Mouse (Mus musculus) midbrain, embryonic 12.5 days (tissue): ENCODE data around the gene E2f1. TPM values are rescaled to one million over a fixed set of nuclear protein-coding genes. Genes with fewer than 3 reads are reported as not detected.

ENCODE experiments used
- ATAC-seq: fragments of 200-750 bp; cut with Nextera tagmentation; 2 replicates; pipeline ENCODE4 v1.8.0; 2017; ENCODE audit warnings: low read depth, moderate TSS enrichment, moderate library complexity; ENCODE audit not compliant: low FRiP score
- H3K27ac ChIP-seq: fragments of 300-500 bp; sonication (generic); replicated peaks from 2 replicates; pipeline ENCODE4 v1.5.1; 2016; ENCODE audit warnings: mild to moderate bottlenecking
- H3K27me3 ChIP-seq: fragments of 300-500 bp; sonication (generic); 2 replicates; pipeline ENCODE4 v1.6.1; 2016; ENCODE audit warnings: mild to moderate bottlenecking
- H3K36me3 ChIP-seq: fragments of 300-500 bp; sonication (generic); 2 replicates; pipeline ENCODE4 v1.6.1; 2016
- H3K4me1 ChIP-seq: fragments of 300-500 bp; sonication (generic); 2 replicates; pipeline ENCODE4 v1.6.1; 2016
- H3K4me2 ChIP-seq: fragments of 300-500 bp; sonication (generic); replicated peaks from 2 replicates; pipeline ENCODE4 v1.6.1; 2016; ENCODE audit warnings: mild to moderate bottlenecking, moderate library complexity
- H3K4me3 ChIP-seq: fragments of 300-500 bp; sonication (generic); 2 replicates; pipeline ENCODE4 v1.5.1; 2016; ENCODE audit warnings: mild to moderate bottlenecking
- H3K9ac ChIP-seq: fragments of 300-500 bp; sonication (generic); replicated peaks from 2 replicates; pipeline ENCODE4 v1.6.1; 2016; ENCODE audit warnings: mild to moderate bottlenecking, moderate library complexity
- H3K9me3 ChIP-seq: fragments of 300-500 bp; sonication (generic); 2 replicates; pipeline ENCODE4 v1.6.1; 2016; ENCODE audit warnings: mild to moderate bottlenecking
- WGBS: fragments of 180-500 bp; shearing (Covaris S2); methylation state at CpG from one replicate; pipeline ENCODE4 v1.1.7; 2016; 5-methylcytosine and 5-hydroxymethylcytosine counted together
- polyA plus RNA-seq: library from polyadenylated mRNA; unstranded; fragments of >200 nt; fragmentation: Nextera tagmentation; extraction: Ambion mirVana; gene quantifications from 2 replicates; pipeline ENCODE4 v1.2.1, GENCODE M21; 2016

E2f1 gene
- polyA plus RNA-seq, 1 experiment from 2014 or later, result 36.0 TPM

DNA sequence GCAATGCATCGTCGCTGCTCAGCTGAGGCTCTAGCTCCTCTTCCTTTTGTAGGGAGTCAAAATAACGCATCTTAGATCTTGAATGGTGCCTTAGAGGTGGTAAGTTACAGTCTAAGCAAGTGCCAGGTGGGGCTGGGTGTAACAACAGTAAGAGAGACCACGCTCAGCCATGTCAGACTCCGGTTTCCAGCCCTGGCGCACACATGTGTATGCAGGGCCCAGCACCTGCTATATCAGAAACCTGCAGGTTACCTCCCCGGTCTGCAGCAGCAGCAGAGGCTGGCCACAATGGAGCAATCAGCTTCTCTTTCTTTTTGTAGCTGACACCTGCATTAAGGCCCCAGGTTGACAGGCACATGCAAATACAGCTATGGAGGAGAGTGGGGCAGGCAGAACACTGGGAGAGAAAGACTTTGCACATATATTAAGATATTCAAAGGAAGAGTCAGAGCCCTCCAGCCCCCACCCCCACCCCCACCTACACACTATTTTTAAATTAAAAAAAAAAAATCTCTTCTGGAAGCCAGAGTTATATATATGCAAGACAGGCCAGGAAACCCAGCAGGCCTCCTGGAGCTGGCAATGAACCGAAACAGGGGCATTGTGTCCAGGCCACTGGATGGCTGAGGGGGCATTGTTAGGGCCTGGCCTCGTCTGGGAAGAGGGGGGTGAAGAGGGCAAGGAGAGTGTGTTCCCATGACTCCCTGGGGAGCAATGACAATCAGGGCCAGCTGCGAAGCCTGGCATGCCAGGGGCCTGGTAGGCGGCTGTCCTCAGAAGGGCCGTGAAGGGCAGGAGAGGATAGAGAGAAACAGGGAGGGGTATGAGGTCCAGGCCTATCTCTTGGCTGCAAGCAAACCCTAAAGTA lies 7.4 kb upstream of the E2f1 start:
- no peaks in the 10 kb centered on the region for H3K36me3 ChIP-seq
- no peaks in the 10 kb centered on the region for H3K9me3 ChIP-seq
- H3K4me1 ChIP-seq, result peaks cover 22% of the 10 kb centered on the region
- peak overlapping the region; percentile 80 for H3K27ac ChIP-seq
- no peak overlapping the region; the same call in 1 of the 2 replicates for H3K9ac ChIP-seq
- no peak overlapping the region for H3K4me3 ChIP-seq
- H3K4me2 ChIP-seq, result peak overlapping the region; percentile 5; the same call in 1 of the 2 replicates
- H3K27me3 ChIP-seq, result no peaks in the 10 kb centered on the region
- WGBS, result 23% methylated on average over 12 of the region's 12 CpGs
- peak; percentile 86 for ATAC-seq

DNA sequence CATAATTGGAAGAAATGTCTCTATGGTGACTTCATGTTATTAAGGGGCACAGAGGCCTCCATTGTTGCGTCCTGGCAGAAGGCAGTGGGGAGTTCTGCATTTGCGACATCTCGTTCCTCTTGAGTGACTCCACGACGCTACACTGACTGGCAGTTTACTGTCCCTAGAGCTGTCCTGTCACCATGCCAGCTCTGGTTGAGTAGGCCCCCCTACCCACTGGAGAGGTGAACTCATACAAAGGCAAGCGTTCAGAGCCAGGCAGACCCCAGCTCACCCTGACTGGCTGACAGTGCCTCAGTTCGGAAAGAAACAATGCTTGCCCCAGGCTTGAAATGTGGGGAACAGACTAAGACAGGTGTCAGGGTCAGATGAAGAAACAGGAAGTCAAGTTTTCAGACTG lies 4.6 kb upstream of the E2f1 start:
- 57% methylated on average over 7 of the region's 7 CpGs for WGBS
- Histone ChIP-seq H3K27ac (no peak overlapping the region), H3K4me1 (peaks cover 27% of the 10 kb centered on the region), H3K9ac (no peak overlapping the region), H3K4me2 (no peak overlapping the region), H3K36me3 (no peaks in the 10 kb centered on the region), H3K27me3 (no peaks in the 10 kb centered on the region), H3K4me3 (no peak overlapping the region), H3K9me3 (no peaks in the 10 kb centered on the region)
- ATAC-seq, result no peak

DNA sequence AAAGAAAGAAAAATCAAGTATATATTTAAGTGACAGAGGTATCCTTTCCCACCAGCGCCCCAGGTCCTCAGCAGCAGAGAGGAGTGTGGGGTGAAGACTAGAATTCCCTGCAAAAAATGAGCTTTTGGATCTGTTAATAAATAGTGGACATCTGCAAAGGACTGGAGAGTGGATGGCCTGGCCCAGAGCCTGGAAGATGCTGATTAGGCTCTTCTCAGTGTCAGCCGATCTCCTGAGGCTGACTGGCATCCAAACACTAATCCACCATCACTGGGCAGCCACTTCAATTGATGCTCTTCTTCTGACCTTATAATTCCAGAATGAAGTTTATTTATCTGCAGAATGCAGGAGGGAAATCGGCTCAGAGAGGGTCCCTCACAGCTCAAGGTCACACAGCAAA lies 3.3 kb upstream of the E2f1 start:
- Histone ChIP-seq H3K9ac (no peak overlapping the region), H3K36me3 (no peaks in the 10 kb centered on the region), H3K4me3 (no peak overlapping the region), H3K9me3 (no peaks in the 10 kb centered on the region), H3K27ac (no peak overlapping the region), H3K4me1 (peaks cover 38% of the 10 kb centered on the region), H3K4me2 (no peak overlapping the region), H3K27me3 (no peaks in the 10 kb centered on the region)
- ATAC-seq, result no peak
- WGBS, result 76% methylated on average over 3 of the region's 3 CpGs

DNA sequence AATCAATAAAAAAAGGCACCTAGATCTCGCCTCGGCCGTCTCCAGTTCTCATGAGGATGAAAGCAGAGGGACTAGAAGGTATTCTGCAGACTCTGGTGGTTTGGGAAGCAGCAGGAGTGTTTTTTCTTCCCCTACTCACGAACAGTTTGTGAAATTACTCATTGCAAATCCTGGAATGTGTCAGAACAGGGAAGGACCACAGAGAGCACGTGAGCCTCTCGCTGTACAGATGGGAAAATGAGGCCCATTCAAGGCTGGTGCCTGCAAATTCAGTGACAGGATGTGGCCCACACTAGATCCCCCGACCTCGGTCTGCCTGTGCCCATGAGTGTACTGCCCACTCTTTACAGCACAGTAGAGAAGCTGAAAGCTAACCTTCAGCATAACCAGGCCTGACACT lies 2.3 kb upstream of the E2f1 start:
- 88% methylated on average over 8 of the region's 8 CpGs for WGBS
- ATAC-seq, result no peak
- no peak overlapping the region; the same call in 1 of the 2 replicates for H3K27ac ChIP-seq
- no peaks in the 10 kb centered on the region for H3K9me3 ChIP-seq
- no peak overlapping the region for H3K4me2 ChIP-seq
- H3K9ac ChIP-seq, result no peak overlapping the region
- no peaks in the 10 kb centered on the region for H3K36me3 ChIP-seq
- no peaks in the 10 kb centered on the region for H3K27me3 ChIP-seq
- H3K4me3 ChIP-seq, result no peak overlapping the region
- peaks cover 38% of the 10 kb centered on the region for H3K4me1 ChIP-seq

DNA sequence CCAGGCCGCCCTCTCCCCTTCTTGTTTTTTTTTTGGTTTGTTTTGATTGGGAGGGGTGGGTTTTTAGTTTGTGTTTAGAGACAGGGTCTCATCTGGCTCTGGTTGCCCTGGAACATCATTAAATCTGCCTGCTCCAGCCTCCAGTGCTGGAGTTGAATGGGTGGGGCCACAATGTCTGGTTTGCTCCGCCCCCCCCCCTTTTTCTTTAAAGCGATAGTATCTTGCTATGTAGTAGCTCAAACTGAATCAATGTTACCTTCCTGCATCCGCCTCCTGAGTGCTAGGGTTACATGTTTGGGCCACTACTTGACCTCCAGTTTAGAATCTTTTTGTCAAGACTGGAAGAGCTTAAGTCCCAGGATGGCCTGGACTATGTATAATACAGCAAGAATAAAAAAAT lies 1.6 kb upstream of the E2f1 start:
- no peaks in the 10 kb centered on the region for H3K9me3 ChIP-seq
- no peak overlapping the region for H3K4me2 ChIP-seq
- H3K9ac ChIP-seq, result no peak overlapping the region
- 84% methylated on average over 4 of the region's 4 CpGs for WGBS
- H3K4me1 ChIP-seq, result peaks cover 38% of the 10 kb centered on the region
- H3K27ac ChIP-seq, result no peak overlapping the region
- H3K27me3 ChIP-seq, result no peaks in the 10 kb centered on the region
- H3K36me3 ChIP-seq, result no peaks in the 10 kb centered on the region
- ATAC-seq, result no peak
- H3K4me3 ChIP-seq, result no peak overlapping the region

DNA sequence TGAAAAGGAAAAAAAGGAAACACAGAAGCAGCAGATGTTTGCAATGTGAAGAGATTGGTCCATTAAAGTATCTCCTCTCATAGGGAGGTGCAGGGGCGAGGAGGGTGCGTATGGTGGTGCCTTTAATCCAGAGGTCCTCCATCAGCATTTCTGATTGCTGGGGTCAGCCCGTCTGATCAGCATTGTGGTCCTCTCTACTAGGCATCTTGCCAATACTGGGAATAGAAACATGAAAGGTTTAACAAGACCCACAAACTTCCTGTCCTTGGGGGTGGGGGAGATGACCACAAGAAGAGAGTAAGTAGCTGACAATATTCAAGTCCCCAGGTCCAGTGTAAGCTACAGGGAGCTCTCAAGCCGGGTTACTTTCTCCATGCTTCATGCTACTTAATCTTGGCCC lies 974 bp upstream of the E2f1 start:
- Histone ChIP-seq H3K4me3 (no peak overlapping the region), H3K4me1 (peaks cover 43% of the 10 kb centered on the region), H3K9me3 (no peaks in the 10 kb centered on the region), H3K27ac (peak overlapping the region; percentile 73; the same call in 1 of the 2 replicates), H3K4me2 (peak overlapping the region; percentile 80), H3K9ac (0 out of 2 replicates have a peak overlapping the region, but pooled peaks have one; percentile 59), H3K27me3 (no peaks in the 10 kb centered on the region), H3K36me3 (no peaks in the 10 kb centered on the region)
- ATAC-seq, result no peak
- WGBS, result 77% methylated on average over 4 of the region's 4 CpGs

DNA sequence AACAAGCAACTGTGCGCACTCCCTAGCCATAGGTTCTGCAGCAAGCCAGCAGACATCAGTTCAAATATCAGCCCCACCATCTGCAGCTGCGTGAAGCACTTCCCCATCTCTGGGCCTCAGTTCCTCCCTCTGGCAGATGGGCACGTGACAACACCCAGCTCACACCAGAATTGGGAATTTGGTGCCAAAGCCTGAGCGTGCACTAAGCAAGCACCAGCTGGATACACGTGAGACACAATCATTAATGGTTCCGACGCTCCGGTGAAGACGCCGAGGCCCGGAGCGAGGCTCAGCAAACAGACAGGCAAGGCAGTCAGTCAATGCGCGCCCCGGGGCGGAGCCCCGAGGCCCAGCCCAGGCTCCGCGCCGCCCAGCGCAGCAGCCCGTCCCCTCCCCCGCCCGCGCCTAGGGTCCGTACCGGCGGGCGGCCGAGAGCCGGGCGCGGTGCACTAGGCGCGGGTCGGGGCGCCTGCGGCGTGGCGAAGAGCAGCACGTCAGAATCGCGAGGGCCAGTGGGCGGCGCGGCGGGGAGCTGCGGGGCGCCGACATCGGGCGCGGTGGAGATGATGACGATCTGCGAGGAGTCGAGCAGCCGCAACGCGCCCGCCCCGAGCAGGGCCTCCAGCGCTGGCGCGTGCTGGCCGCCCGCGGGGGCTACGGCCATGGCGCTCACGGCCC lies 482 bp downstream of the E2f1 start:
- H3K9ac ChIP-seq, result peak overlapping the region; percentile 79
- ATAC-seq, result peak; percentile 63
- H3K27me3 ChIP-seq, result no peaks in the 10 kb centered on the region
- H3K36me3 ChIP-seq, result peaks cover 2% of the 10 kb centered on the region
- no peaks in the 10 kb centered on the region for H3K9me3 ChIP-seq
- under 1% methylated on average over 58 of the region's 70 CpGs for WGBS
- H3K4me1 ChIP-seq, result peaks cover 49% of the 10 kb centered on the region
- peak overlapping the region; percentile 80 for H3K4me2 ChIP-seq
- H3K4me3 ChIP-seq, result peak overlapping the region; percentile 91
- peak overlapping the region; percentile 91 for H3K27ac ChIP-seq

DNA sequence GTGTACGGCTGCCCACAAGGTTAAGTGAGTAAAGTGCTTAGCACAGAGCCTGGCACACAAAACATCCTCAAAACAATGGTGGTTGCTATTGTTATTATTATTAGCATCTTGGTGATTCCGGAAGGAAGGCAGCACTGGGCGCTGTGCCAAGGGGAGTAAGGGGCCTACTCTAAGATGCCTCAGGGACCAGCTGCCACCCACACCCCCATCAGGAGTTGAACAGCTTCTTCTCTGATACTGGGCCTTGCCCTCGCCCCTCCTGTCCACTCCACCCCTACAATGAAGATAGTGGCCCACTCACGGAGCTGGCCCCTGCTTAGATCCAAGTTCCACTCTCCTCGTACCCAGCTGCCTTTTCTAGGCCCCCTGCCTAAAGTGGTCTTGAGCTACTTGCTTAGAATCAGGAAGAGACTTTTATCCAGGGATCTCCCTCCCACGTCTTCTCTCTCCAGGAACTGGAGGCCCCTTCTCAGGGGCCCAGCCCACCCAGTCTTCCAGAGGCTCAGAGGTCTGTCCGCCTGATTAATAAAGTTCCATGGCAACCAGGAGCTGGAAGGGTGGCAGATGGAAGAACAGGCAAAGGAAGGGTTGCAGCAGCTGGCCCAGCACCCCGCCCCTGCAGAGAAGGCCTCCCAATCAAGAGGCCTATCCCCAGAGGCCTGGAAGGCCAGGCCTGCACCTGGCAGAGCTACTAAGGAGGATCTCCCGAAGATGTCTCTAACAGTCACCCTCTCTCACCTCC lies 1.2 kb downstream of the E2f1 start:
- Histone ChIP-seq H3K27ac (peak overlapping the region; percentile 91), H3K4me3 (peak overlapping the region; percentile 91), H3K4me1 (peaks cover 49% of the 10 kb centered on the region), H3K9me3 (no peaks in the 10 kb centered on the region), H3K4me2 (peak overlapping the region; percentile 80), H3K9ac (peak overlapping the region; percentile 79), H3K36me3 (peaks cover 9% of the 10 kb centered on the region), H3K27me3 (no peaks in the 10 kb centered on the region)
- WGBS, result 7% methylated on average over 10 of the region's 10 CpGs
- ATAC-seq, result peak; percentile 35

DNA sequence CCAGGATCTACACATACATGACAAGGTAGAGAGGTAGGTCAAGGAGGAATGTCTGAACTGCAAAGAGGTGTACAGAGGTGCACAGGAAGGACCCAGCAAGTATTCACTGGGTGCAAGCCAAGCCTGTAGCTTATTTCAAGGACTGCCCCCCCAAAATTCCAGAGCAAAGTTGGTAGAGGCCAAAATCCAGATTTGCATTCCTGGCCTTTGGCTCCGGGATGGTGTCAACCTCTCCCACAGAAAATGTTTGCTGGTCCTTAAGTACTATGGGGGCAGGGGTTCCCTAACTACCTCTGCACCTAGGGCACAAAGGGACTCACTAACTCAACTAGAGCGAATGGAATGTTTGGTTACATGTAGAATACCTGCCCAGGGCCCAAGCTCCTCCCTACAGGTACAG lies 1.9 kb downstream of the E2f1 start:
- Histone ChIP-seq H3K36me3 (peaks cover 16% of the 10 kb centered on the region), H3K9ac (peak overlapping the region; percentile 79; the same call in 1 of the 2 replicates), H3K9me3 (no peaks in the 10 kb centered on the region), H3K4me3 (peak overlapping the region; percentile 91), H3K27me3 (no peaks in the 10 kb centered on the region), H3K4me2 (peak overlapping the region; percentile 80), H3K4me1 (peaks cover 49% of the 10 kb centered on the region), H3K27ac (peak overlapping the region; percentile 91)
- ATAC-seq, result no peak
- WGBS, result 59% methylated on average over 2 of the region's 2 CpGs

DNA sequence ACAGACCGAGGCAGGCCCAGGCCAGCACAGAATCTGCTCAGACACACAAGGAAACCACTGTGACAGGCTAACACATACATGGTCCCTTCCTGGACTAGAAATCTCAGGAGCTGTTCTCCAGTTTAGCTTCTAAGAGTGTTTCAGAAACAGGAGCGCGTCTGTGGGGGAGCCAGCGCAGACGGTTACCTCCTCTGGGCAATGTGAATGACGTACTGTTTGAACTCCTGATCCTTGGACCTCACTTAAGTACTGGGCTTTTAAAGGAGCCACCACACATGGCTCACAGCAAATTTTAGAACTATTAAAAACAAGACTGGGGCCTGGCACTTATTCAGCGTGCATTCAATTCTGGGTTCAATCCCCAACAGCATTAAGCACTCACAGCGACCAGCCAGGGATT lies 3.1 kb downstream of the E2f1 start:
- Histone ChIP-seq H3K4me3 (0 out of 2 replicates have a peak overlapping the region, but pooled peaks have one; percentile 15), H3K27ac (peak overlapping the region; percentile 52), H3K36me3 (peaks cover 24% of the 10 kb centered on the region), H3K9ac (0 out of 2 replicates have a peak overlapping the region, but pooled peaks have one; percentile 28), H3K4me1 (peaks cover 49% of the 10 kb centered on the region), H3K4me2 (peak overlapping the region; percentile 80), H3K27me3 (no peaks in the 10 kb centered on the region), H3K9me3 (no peaks in the 10 kb centered on the region)
- WGBS, result 51% methylated on average over 8 of the region's 8 CpGs
- ATAC-seq, result no peak

DNA sequence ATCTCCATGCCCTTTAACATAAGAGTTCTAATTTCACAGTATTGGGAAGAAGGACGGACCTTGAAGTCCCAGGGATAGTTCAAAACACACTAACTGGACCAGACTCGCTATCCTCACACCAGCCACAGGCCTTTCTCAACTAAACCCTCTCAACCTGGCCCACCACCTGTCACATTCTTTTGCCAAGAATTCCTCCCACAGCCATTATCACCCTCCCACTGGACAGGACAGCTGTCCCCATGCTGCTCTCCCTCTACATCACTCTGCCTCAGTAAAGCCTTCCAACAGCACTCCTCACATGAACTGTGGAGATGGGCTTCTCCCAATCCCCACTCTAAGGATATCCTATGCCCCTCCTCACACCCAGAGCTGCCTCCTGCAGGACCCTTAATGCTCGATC lies 4.1 kb downstream of the E2f1 start:
- Histone ChIP-seq H3K9me3 (no peaks in the 10 kb centered on the region), H3K36me3 (peaks cover 34% of the 10 kb centered on the region), H3K4me1 (peaks cover 44% of the 10 kb centered on the region), H3K4me3 (no peak overlapping the region), H3K4me2 (peak overlapping the region; percentile 80; the same call in 1 of the 2 replicates), H3K27me3 (no peaks in the 10 kb centered on the region), H3K27ac (peak overlapping the region; percentile 58; the same call in 1 of the 2 replicates), H3K9ac (0 out of 2 replicates have a peak overlapping the region, but pooled peaks have one; percentile 2)
- WGBS, result 70% methylated on average over 3 of the region's 3 CpGs
- ATAC-seq, result no peak
